Mouse (Mus musculus): ENCODE results near the gene Polq.
"Not testable (repeated sequence)": the region's sequence is repeated elsewhere in the genome, so short reads cannot be mapped to it uniquely, and the experiment has no call there.

The Polq gene

DNA sequence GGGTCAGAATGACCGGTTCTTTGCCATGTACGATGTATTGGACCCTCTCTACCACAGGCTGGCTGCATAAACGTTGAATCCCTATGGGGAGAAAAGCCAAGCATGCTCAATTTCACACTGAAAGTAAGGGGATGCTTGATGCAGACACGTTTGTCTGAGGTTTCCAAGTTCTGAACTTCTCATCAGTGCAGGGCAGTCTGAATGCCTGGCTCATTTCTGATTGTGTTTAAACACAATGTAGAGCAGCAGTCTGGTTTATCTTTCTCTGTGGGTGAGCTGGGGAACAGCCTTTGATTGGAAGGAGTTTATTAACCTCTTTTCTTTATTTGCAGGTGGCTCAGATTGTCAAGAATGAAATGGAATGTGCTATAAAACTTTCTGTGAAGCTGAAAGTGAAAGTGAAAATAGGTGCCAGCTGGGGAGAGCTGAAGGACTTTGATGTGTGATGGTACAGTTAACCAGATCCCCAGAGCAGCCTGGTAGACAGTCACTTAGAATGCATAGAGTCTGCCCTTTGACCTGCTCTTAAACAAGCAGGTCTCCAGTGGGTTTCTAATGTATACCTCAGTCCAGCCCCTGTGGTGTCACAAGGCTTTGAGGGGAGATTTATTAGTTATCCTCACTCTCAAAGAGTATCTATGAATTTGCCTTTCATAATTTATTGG, 82.7 kb downstream of the Polq start:
- no peak for DNase-seq (ENCODE audit: low read depth, low spot score)

DNA sequence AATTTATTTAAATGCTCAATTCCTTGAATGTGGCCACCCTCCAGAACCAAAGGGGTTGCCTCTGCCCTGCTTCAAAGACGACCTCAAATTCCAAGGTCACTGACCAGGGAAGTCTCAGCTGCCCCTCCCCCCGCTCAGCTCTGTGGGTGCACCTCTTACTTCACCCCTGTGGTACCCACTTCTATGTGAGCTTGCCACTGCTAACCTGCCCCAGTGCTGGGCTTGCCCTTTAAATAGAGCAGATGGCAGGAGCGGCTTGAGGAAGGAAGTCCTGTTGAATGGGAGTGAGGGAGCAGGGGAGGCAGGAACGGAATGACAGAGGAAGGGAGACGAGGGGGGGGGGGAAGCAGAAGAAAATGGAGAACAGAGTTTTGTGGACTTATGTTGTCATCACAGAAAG, 97.2 kb downstream of the Polq start:
- no peak for DNase-seq (ENCODE audit: low read depth, low spot score)

DNA sequence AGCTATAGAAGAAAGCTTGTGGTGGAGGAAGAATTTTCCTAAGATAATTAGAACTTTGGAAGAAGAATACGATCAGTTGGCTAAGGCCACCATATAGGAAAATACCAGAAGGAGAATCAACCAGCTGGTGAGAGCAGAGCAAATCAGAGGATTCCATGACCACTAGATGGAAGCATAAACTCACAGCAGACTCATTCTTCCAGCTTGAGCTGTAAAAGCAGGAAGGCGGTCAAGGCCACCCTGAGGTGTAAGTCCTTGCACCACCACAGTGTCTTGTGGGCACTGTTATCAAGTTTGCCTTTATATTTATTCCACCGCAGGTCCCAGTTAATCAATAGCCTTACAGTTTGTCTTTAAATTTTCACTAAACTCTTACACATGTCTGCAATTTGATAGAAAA, 97.7 kb downstream of the Polq start:
- no peak for DNase-seq (ENCODE audit: low read depth, low spot score)

DNA sequence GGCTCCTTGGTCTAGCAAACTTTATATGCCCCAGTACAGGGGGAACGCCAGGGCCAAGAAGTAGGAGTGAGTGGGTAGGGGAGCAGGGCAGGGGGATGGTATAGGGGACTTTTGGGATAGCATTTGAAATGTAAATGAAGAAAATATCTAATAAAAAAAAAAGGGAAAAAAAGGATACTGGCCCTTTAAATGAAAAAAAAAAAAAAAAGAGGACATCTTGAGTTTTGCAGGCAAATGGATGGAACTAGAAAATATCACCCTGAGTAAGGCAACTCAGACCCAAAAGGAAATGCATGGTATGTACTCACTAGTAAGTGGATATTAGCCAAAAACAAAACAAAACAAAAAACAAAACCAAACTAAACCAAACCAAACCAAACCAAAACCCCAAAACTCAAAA, 113.6 kb downstream of the Polq start:
- DNase-seq (ENCODE audit: low read depth, low spot score): not testable (repeated sequence)

Measured in c-Kit-negative CD71-positive TER-119-positive erythroid progenitor cells, embryonic 14.5 days (primary cell).